Mouse (Mus musculus) limb, embryonic 10.5 days (tissue): Measurements from ENCODE around the gene Unc13b. TPM values are rescaled to one million over a fixed set of nuclear protein-coding genes. Genes with fewer than 3 reads are reported as not detected.

Source experiments
- DNase-seq: peaks from one replicate; pipeline ENCODE4 v3.0.0-alpha.2; 2017; ENCODE audit warnings: low spot score
- H3K27ac ChIP-seq: fragments of 300-500 bp; sonication (generic); 2 replicates; pipeline ENCODE4 v1.5.1; 2016; ENCODE audit warnings: mild to moderate bottlenecking
- H3K27me3 ChIP-seq: fragments of 300-500 bp; sonication (generic); 2 replicates; pipeline ENCODE4 v1.6.1; 2016; ENCODE audit warnings: low read depth, mild to moderate bottlenecking; ENCODE audit not compliant: poor library complexity, severe bottlenecking
- H3K36me3 ChIP-seq: fragments of 300-500 bp; sonication (generic); 2 replicates; pipeline ENCODE4 v1.6.1; 2016; ENCODE audit warnings: mild to moderate bottlenecking, moderate library complexity
- H3K4me1 ChIP-seq: fragments of 300-500 bp; sonication (generic); 2 replicates; pipeline ENCODE4 v1.6.1; 2016
- H3K4me3 ChIP-seq: fragments of 300-500 bp; sonication (generic); 2 replicates; pipeline ENCODE4 v1.5.1; 2016; ENCODE audit warnings: mild to moderate bottlenecking, moderate library complexity
- H3K9me3 ChIP-seq: fragments of 300-500 bp; sonication (generic); replicated peaks from 2 replicates; pipeline ENCODE4 v1.6.1; 2016; ENCODE audit warnings: mild to moderate bottlenecking
- WGBS: fragments of 180-500 bp; shearing (Covaris S2); methylation state at CpG from one replicate; pipeline ENCODE4 v1.1.7; 2016; 5-methylcytosine and 5-hydroxymethylcytosine counted together
- polyA plus RNA-seq: library from polyadenylated mRNA; unstranded; fragments of >200 nt; fragmentation: Nextera tagmentation; extraction: Ambion mirVana; gene quantifications from 2 replicates; pipeline ENCODE4 v1.2.1, GENCODE M21; 2016

Unc13b gene
- polyA plus RNA-seq, 1 experiment from 2014 or later: 2.1 TPM

- 0 out of 2 replicates have a peak, but pooled peaks cover 3% of the 10 kb centered on the region for H3K27me3 ChIP-seq
- DNase-seq: no peak
- H3K4me3 ChIP-seq: 0 out of 2 replicates have a peak overlapping the region, but pooled peaks have one; percentile 72
- WGBS: 79% methylated on average over 9 of the region's 9 CpGs
- H3K4me1 ChIP-seq: peaks cover 45% of the 10 kb centered on the region
- H3K27ac ChIP-seq: peak overlapping the region; percentile 19; the same call in 1 of the 2 replicates
- H3K36me3 ChIP-seq: peaks cover 7% of the 10 kb centered on the region
- H3K9me3 ChIP-seq: no peaks in the 10 kb centered on the region
Measured at GRCm38 (mm10) chr4:43040881-43041547, 17.7 kb upstream of the Unc13b start.

DNA sequence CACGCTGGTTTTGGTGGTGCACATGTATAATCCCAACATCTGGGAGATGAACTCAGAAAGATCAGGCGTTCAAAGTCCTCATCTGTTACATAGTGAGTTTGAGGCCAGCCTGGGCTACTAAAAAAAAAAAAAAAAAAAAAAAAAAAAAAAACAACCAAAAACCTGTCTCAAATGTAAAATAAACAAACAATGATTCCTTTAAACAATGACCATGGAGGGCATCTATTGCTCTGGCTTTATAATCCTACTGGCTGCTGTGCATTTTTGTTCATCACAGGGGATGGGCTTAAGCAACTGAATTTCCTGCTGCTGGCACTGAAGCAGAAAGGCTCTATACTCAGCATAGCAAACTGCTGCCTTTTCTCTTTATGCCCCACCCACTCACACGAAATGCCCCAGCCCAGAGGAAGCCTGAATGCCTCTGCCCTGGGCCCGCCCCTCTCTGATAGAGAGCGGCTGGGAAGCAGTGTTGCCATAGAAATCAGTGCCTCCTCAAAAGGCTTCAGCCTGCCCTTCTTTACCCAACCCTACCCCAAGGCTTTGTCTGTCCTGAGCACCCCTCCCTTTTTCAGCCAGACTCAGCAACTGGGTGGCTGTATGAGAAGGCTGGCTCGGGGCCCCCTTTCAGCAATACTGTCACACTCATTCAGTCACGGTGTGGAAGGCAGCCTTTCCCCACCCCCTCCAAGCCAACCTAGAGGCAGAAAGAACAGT lies 15.0 kb upstream of the Unc13b start:
- Histone ChIP-seq H3K27ac (peak overlapping the region; percentile 61), H3K4me3 (peak overlapping the region; percentile 18), H3K9me3 (no peaks in the 10 kb centered on the region), H3K27me3 (0 out of 2 replicates have a peak, but pooled peaks cover 3% of the 10 kb centered on the region), H3K36me3 (no peaks in the 10 kb centered on the region), H3K4me1 (peaks cover 44% of the 10 kb centered on the region)
- WGBS: 22% methylated on average over 7 of the region's 7 CpGs
- no peak for DNase-seq

- no peak for DNase-seq
- Histone ChIP-seq H3K27ac (peak overlapping the region; percentile 61), H3K4me3 (peak overlapping the region; percentile 58), H3K27me3 (no peaks in the 10 kb centered on the region), H3K9me3 (no peaks in the 10 kb centered on the region), H3K4me1 (peaks cover 36% of the 10 kb centered on the region), H3K36me3 (no peaks in the 10 kb centered on the region)
- WGBS: 41% methylated on average over 4 of the region's 4 CpGs
Measured at GRCm38 (mm10) chr4:43044673-43045072, 14.1 kb upstream of the Unc13b start.

DNA sequence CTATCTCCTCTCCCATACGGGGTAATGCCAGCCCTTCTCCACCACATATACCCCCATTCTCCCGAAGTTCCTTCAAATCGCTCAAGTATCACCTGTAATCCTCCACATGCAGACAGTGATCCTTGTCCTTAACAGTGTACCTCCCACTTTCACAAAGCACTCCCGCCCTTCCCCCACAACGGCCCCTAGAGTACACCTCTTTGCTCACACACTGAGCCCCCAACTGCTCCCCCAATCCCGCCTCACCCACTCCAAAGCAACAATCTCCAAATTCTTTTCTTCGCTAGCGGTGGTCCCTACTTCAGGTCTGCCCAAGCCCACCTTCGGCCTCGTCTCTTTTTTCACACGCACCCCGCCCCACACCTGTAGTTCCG lies 13.5 kb upstream of the Unc13b start:
- no peaks in the 10 kb centered on the region for H3K9me3 ChIP-seq
- no peak for DNase-seq
- no peaks in the 10 kb centered on the region for H3K36me3 ChIP-seq
- H3K27me3 ChIP-seq: no peaks in the 10 kb centered on the region
- H3K27ac ChIP-seq: peak overlapping the region; percentile 63
- peak overlapping the region; percentile 58 for H3K4me3 ChIP-seq
- 7% methylated on average over 13 of the region's 13 CpGs for WGBS
- H3K4me1 ChIP-seq: peaks cover 30% of the 10 kb centered on the region

GRCm38 (mm10) chr4:43045659-43046302 lies 13.0 kb upstream of the Unc13b start, which contains the start of gene Fam214b:
Gene Fam214b (minus strand): TSS chr4:43046220.
- peak; percentile 99 for DNase-seq
- H3K4me3 ChIP-seq: peak within 1 kb of the TSS; percentile 58
- no peaks in the 10 kb centered on the region for H3K27me3 ChIP-seq
- H3K9me3 ChIP-seq: no peaks in the 10 kb centered on the region
- H3K4me1 ChIP-seq: peaks cover 25% of the 10 kb centered on the region
- H3K27ac ChIP-seq: peak within 1 kb of the TSS; percentile 63
- WGBS: under 1% methylated on average over 33 of the region's 33 CpGs
- no peaks in the 10 kb centered on the region for H3K36me3 ChIP-seq

- Histone ChIP-seq H3K4me3 (no peak overlapping the region), H3K4me1 (peaks cover 23% of the 10 kb centered on the region), H3K9me3 (no peaks in the 10 kb centered on the region), H3K27me3 (no peaks in the 10 kb centered on the region), H3K36me3 (no peaks in the 10 kb centered on the region), H3K27ac (no peak overlapping the region)
- 57% methylated on average over 5 of the region's 5 CpGs for WGBS
- no peak for DNase-seq
Measured at GRCm38 (mm10) chr4:43046607-43047006, 12.1 kb upstream of the Unc13b start.

DNA sequence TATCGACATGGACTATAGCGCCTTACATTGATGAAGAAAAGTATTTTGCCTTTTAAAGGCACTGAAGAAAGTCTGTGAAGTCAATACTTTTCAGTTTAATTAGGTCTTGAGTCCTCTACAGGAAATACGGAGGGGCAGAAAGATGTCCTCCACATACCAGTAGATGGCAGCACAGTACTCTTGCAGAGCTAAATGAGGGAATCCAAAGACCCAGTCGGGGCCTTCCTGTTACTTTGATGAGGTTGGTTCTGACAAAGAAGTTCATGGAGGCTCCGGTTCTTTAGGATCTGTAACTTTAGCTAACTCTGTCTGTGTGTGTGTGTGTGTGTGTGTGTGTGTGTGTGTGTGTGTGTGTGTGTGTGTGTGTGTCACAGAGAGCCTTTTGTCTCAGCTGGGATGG lies 11.5 kb upstream of the Unc13b start:
- Histone ChIP-seq H3K36me3 (no peaks in the 10 kb centered on the region), H3K27me3 (no peaks in the 10 kb centered on the region), H3K9me3 (no peaks in the 10 kb centered on the region), H3K4me3 (no peak overlapping the region), H3K27ac (no peak overlapping the region), H3K4me1 (peaks cover 23% of the 10 kb centered on the region)
- WGBS: 14% methylated on average over 5 of the region's 5 CpGs
- peak; percentile 58 for DNase-seq

GRCm38 (mm10) chr4:43052627-43053026 lies 6.1 kb upstream of the Unc13b start:
- H3K4me3 ChIP-seq: no peak overlapping the region
- 0 out of 2 replicates have a peak, but pooled peaks cover 1% of the 10 kb centered on the region for H3K27me3 ChIP-seq
- WGBS: 16% methylated on average over 4 of the region's 4 CpGs
- no peaks in the 10 kb centered on the region for H3K36me3 ChIP-seq
- no peak overlapping the region for H3K27ac ChIP-seq
- H3K4me1 ChIP-seq: no peaks in the 10 kb centered on the region
- no peak for DNase-seq
- H3K9me3 ChIP-seq: no peaks in the 10 kb centered on the region

GRCm38 (mm10) chr4:43057654-43058053 lies 1.1 kb upstream of the Unc13b start:
- no peak overlapping the region for H3K4me3 ChIP-seq
- H3K4me1 ChIP-seq: peaks cover 11% of the 10 kb centered on the region
- no peaks in the 10 kb centered on the region for H3K36me3 ChIP-seq
- peaks cover 42% of the 10 kb centered on the region for H3K27me3 ChIP-seq
- H3K27ac ChIP-seq: no peak overlapping the region
- WGBS: 90% methylated on average over 5 of the region's 5 CpGs
- H3K9me3 ChIP-seq: no peaks in the 10 kb centered on the region
- no peak for DNase-seq

- Histone ChIP-seq H3K4me3 (peak overlapping the region; percentile 63), H3K27ac (no peak overlapping the region), H3K27me3 (peaks cover 42% of the 10 kb centered on the region), H3K4me1 (peaks cover 11% of the 10 kb centered on the region), H3K9me3 (no peaks in the 10 kb centered on the region), H3K36me3 (no peaks in the 10 kb centered on the region)
- WGBS: 25% methylated on average over 8 of the region's 8 CpGs
- DNase-seq: no peak
Measured at GRCm38 (mm10) chr4:43058392-43058752, 381 bp upstream of the Unc13b start.

DNA sequence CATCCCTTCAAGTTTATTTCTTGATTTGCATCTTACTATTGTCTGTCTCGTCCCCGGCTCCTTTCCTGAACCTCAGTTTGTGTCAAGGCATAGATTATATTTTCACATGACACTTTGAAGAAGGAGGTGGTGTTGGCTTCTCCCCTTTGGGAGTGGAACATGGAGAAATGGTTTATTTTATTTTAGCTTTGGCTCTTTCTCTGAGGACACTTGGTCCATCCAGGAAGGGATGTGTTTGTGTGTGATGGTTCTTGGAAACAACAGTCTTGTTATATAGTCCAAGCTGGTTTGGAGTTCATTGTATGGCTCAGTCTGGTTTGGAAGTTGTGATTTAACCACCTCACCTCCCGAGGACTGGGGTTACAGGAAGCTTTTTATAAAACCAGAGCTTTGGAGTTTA lies 944 bp downstream of the Unc13b start:
- peaks cover 42% of the 10 kb centered on the region for H3K27me3 ChIP-seq
- 51% methylated on average over 3 of the region's 3 CpGs for WGBS
- no peaks in the 10 kb centered on the region for H3K9me3 ChIP-seq
- no peak overlapping the region for H3K27ac ChIP-seq
- DNase-seq: no peak
- peaks cover 11% of the 10 kb centered on the region for H3K4me1 ChIP-seq
- H3K4me3 ChIP-seq: peak overlapping the region; percentile 63
- H3K36me3 ChIP-seq: no peaks in the 10 kb centered on the region

DNA sequence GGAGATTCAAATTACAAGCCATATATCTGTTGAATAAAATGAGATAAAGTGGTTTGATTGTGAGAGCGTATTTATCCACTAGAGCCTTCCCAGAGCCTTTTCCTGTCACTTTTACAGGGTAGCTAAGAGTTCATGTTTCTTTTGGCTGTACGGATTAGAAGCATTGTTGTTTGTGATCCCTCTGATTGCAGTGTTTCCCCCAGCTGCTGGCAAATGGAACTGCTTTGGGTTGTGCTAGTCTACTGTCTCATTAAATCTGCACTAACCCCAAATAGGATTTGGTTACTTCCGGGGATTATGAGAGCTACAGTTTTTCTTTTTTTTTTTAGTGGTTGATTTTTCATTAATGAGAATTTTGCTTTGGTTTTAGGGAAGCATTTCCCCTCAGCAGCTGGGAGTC lies 1.5 kb downstream of the Unc13b start:
- 64% methylated on average over 3 of the region's 3 CpGs for WGBS

DNA sequence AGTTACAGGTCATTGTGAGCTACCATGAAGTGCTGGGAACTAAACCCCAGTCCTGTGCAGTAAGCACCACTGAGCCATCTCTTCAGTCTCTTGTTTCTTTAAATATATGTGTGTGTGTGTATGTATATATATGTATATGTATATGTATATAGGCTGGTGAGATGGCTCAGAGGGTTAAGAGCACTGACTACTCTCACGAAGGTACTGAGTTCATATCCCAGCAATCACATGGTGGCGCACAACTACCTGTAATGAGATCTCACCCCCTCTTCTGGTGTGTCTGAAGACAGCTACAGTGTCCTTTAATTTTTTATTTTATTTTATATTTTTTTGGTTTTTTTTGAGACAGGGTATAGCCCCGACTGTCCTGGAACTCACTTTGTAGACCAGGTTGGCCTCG lies 6.7 kb downstream of the Unc13b start:
- no peak overlapping the region for H3K4me3 ChIP-seq
- no peaks in the 10 kb centered on the region for H3K4me1 ChIP-seq
- no peak overlapping the region for H3K27ac ChIP-seq
- H3K36me3 ChIP-seq: no peaks in the 10 kb centered on the region
- no peaks in the 10 kb centered on the region for H3K9me3 ChIP-seq
- DNase-seq: no peak
- WGBS: 94% methylated on average over 4 of the region's 4 CpGs
- peaks cover 14% of the 10 kb centered on the region for H3K27me3 ChIP-seq

More for the DNA sequence above, 1.5 kb downstream of the Unc13b start:
- DNase-seq: no peak
- Histone ChIP-seq H3K9me3 (no peaks in the 10 kb centered on the region), H3K4me1 (peaks cover 11% of the 10 kb centered on the region), H3K4me3 (no peak overlapping the region), H3K36me3 (no peaks in the 10 kb centered on the region), H3K27ac (no peak overlapping the region), H3K27me3 (peaks cover 42% of the 10 kb centered on the region)
